Mouse (Mus musculus): ENCODE measurements around the gene Neurod6. TPM values are rescaled to one million over a fixed set of nuclear protein-coding genes. Genes with fewer than 3 reads are reported as not detected.

Neurod6 gene
- polyA plus RNA-seq, 1 experiment = not detected

GRCm38 (mm10) chr6:55700392-55701386 lies 19.6 kb upstream of the Neurod6 start:
- TF ChIP-seq CTCF (IDR thresholded peaks at IDR 0.05; ENCODE audit: extremely low read depth, insufficient read depth, insufficient read length, insufficient replicate concordance) = no peak
- TF ChIP-seq POLR2A (IDR thresholded peaks at IDR 0.05; ENCODE audit: low read depth, low read length) = no peak
- DNase-seq (ENCODE audit: low read depth in 1 of 2, low spot score in 2 of 2) = no peak

GRCm38 (mm10) chr6:55690015-55690531 lies 9.0 kb upstream of the Neurod6 start:
- no peak overlapping the region for H3K4me3 ChIP-seq (ENCODE audit: extremely low read depth, insufficient read depth, insufficient read length)
- DNase-seq (ENCODE audit: low read depth in 1 of 2, low spot score in 2 of 2) = no peak
- H3K4me1 ChIP-seq (ENCODE audit: control insufficient read depth, insufficient read depth, insufficient read length) = no peaks in the 10 kb centered on the region
- 90% methylated on average over 2 of the region's 2 CpGs for WGBS
- no peaks in the 10 kb centered on the region for H3K36me3 ChIP-seq (ENCODE audit: control insufficient read depth, insufficient read depth, low read length)
- H3K27ac ChIP-seq (ENCODE audit: insufficient read depth, low read length) = no peak overlapping the region
- TF ChIP-seq CTCF (IDR thresholded peaks at IDR 0.05; ENCODE audit: extremely low read depth, insufficient read depth, insufficient read length, insufficient replicate concordance) = no peak
- TF ChIP-seq POLR2A (IDR thresholded peaks at IDR 0.05; ENCODE audit: low read depth, low read length) = no peak
- no peaks in the 10 kb centered on the region for H3K27me3 ChIP-seq (ENCODE audit: control insufficient read depth, insufficient read depth, low read length)

More at GRCm38 (mm10) chr6:55700392-55701386, 19.6 kb upstream of the Neurod6 start:
- WGBS = 23% methylated on average over 4 of the region's 4 CpGs
- Histone ChIP-seq H3K27me3 (ENCODE audit: control insufficient read depth, insufficient read depth, low read length) (no peaks in the 10 kb centered on the region), H3K4me1 (ENCODE audit: control insufficient read depth, insufficient read depth, insufficient read length) (no peaks in the 10 kb centered on the region), H3K27ac (ENCODE audit: insufficient read depth, low read length) (no peak overlapping the region), H3K36me3 (ENCODE audit: control insufficient read depth, insufficient read depth, low read length) (no peaks in the 10 kb centered on the region), H3K4me3 (ENCODE audit: extremely low read depth, insufficient read depth, insufficient read length) (no peak overlapping the region)

GRCm38 (mm10) chr6:55683506-55683905 lies 2.4 kb upstream of the Neurod6 start:
- no peak overlapping the region for H3K4me3 ChIP-seq (ENCODE audit: extremely low read depth, insufficient read depth, insufficient read length)
- 88% methylated on average over 4 of the region's 4 CpGs for WGBS
- H3K27ac ChIP-seq (ENCODE audit: insufficient read depth, low read length) = no peak overlapping the region
- DNase-seq (ENCODE audit: low read depth in 1 of 2, low spot score in 2 of 2) = no peak
- no peaks in the 10 kb centered on the region for H3K36me3 ChIP-seq (ENCODE audit: control insufficient read depth, insufficient read depth, low read length)
- no peaks in the 10 kb centered on the region for H3K4me1 ChIP-seq (ENCODE audit: control insufficient read depth, insufficient read depth, insufficient read length)
- TF ChIP-seq POLR2A (IDR thresholded peaks at IDR 0.05; ENCODE audit: low read depth, low read length) (no peak), CTCF (IDR thresholded peaks at IDR 0.05; ENCODE audit: extremely low read depth, insufficient read depth, insufficient read length, insufficient replicate concordance) (no peak)
- H3K27me3 ChIP-seq (ENCODE audit: control insufficient read depth, insufficient read depth, low read length) = no peaks in the 10 kb centered on the region

GRCm38 (mm10) chr6:55682886-55683285 lies 1.8 kb upstream of the Neurod6 start:
- no peaks in the 10 kb centered on the region for H3K4me1 ChIP-seq (ENCODE audit: control insufficient read depth, insufficient read depth, insufficient read length)
- 88% methylated on average over 7 of the region's 7 CpGs for WGBS

GRCm38 (mm10) chr6:55678571-55679185 lies 2.4 kb downstream of the Neurod6 start:
- TF ChIP-seq POLR2A (IDR thresholded peaks at IDR 0.05; ENCODE audit: low read depth, low read length) (no peak), CTCF (IDR thresholded peaks at IDR 0.05; ENCODE audit: extremely low read depth, insufficient read depth, insufficient read length, insufficient replicate concordance) (no peak)
- no peaks in the 10 kb centered on the region for H3K4me1 ChIP-seq (ENCODE audit: control insufficient read depth, insufficient read depth, insufficient read length)
- no peaks in the 10 kb centered on the region for H3K27me3 ChIP-seq (ENCODE audit: control insufficient read depth, insufficient read depth, low read length)
- WGBS = 89% methylated on average over 7 of the region's 7 CpGs
- H3K36me3 ChIP-seq (ENCODE audit: control insufficient read depth, insufficient read depth, low read length) = no peaks in the 10 kb centered on the region
- H3K4me3 ChIP-seq (ENCODE audit: extremely low read depth, insufficient read depth, insufficient read length) = no peak overlapping the region
- no peak overlapping the region for H3K27ac ChIP-seq (ENCODE audit: insufficient read depth, low read length)
- no peak for DNase-seq (ENCODE audit: low read depth in 1 of 2, low spot score in 2 of 2)

More at GRCm38 (mm10) chr6:55682886-55683285, 1.8 kb upstream of the Neurod6 start:
- Histone ChIP-seq H3K27ac (ENCODE audit: insufficient read depth, low read length) (no peak overlapping the region), H3K27me3 (ENCODE audit: control insufficient read depth, insufficient read depth, low read length) (no peaks in the 10 kb centered on the region), H3K36me3 (ENCODE audit: control insufficient read depth, insufficient read depth, low read length) (no peaks in the 10 kb centered on the region), H3K4me3 (ENCODE audit: extremely low read depth, insufficient read depth, insufficient read length) (no peak overlapping the region)
- TF ChIP-seq CTCF (IDR thresholded peaks at IDR 0.05; ENCODE audit: extremely low read depth, insufficient read depth, insufficient read length, insufficient replicate concordance) = no peak
- no peak for TF ChIP-seq POLR2A (IDR thresholded peaks at IDR 0.05; ENCODE audit: low read depth, low read length)
- DNase-seq (ENCODE audit: low read depth in 1 of 2, low spot score in 2 of 2) = no peak

GRCm38 (mm10) chr6:55677326-55677725 lies 3.7 kb downstream of the Neurod6 start:
- Histone ChIP-seq H3K27me3 (ENCODE audit: control insufficient read depth, insufficient read depth, low read length) (no peaks in the 10 kb centered on the region), H3K27ac (ENCODE audit: insufficient read depth, low read length) (no peak overlapping the region), H3K4me3 (ENCODE audit: extremely low read depth, insufficient read depth, insufficient read length) (no peak overlapping the region), H3K36me3 (ENCODE audit: control insufficient read depth, insufficient read depth, low read length) (no peaks in the 10 kb centered on the region), H3K4me1 (ENCODE audit: control insufficient read depth, insufficient read depth, insufficient read length) (no peaks in the 10 kb centered on the region)
- DNase-seq (ENCODE audit: low read depth in 1 of 2, low spot score in 2 of 2) = no peak
- WGBS = 29% methylated on average over 8 of the region's 8 CpGs
- no peak for TF ChIP-seq POLR2A (IDR thresholded peaks at IDR 0.05; ENCODE audit: low read depth, low read length)
- TF ChIP-seq CTCF (IDR thresholded peaks at IDR 0.05; ENCODE audit: extremely low read depth, insufficient read depth, insufficient read length, insufficient replicate concordance) = no peak
